Mouse (Mus musculus): Measurements from ENCODE around the gene Olfr463.

- TF ChIP-seq CTCF (IDR thresholded peaks at IDR 0.05; ENCODE audit: low read depth, low read length) (no peak), POLR2A (IDR thresholded peaks at IDR 0.05; ENCODE audit: borderline replicate concordance, low read depth, low read length) (no peak)
Observed at GRCm38 (mm10) chr11:87862805-87863204, 34.4 kb downstream of the Olfr463 start.

Data from bone marrow macrophage, adult 2 months (primary cell).